Mouse (Mus musculus): ENCODE data around the gene Umad1. TPM values are rescaled to one million over a fixed set of nuclear protein-coding genes. Genes with fewer than 3 reads are reported as not detected.

The Umad1 gene
- polyA plus RNA-seq, 1 experiment: 36.1 TPM

GRCm38 (mm10) chr6:8497234-8497867 lies 238.3 kb downstream of the Umad1 start:
- no peak for DNase-seq (ENCODE audit: extremely low spot score in 1 of 2, low spot score in 1 of 2)

- no peak for DNase-seq (ENCODE audit: extremely low spot score in 1 of 2, low spot score in 1 of 2)
These were observed 238.8 kb downstream of the Umad1 start for GRCm38 (mm10) chr6:8497868-8498257.

GRCm38 (mm10) chr6:8498961-8499360 lies 239.9 kb downstream of the Umad1 start:
- no peak for DNase-seq (ENCODE audit: extremely low spot score in 1 of 2, low spot score in 1 of 2)

GRCm38 (mm10) chr6:8503953-8504352 lies 244.9 kb downstream of the Umad1 start:
- DNase-seq (ENCODE audit: extremely low spot score in 1 of 2, low spot score in 1 of 2): no peak

- no peak for DNase-seq (ENCODE audit: extremely low spot score in 1 of 2, low spot score in 1 of 2)
These were observed 245.6 kb downstream of the Umad1 start for GRCm38 (mm10) chr6:8504521-8505228.

- DNase-seq (ENCODE audit: extremely low spot score in 1 of 2, low spot score in 1 of 2): no peak
These were observed 247.5 kb downstream of the Umad1 start for GRCm38 (mm10) chr6:8506631-8507030.

Other genes starting within 250 kb of the Umad1 start
- gene Col28a1, start 66.7 kb upstream of the Umad1 start, polyA plus RNA-seq (2012; rRNA removed): 0.72 and 1.0 TPM in 2 replicates
- 9.9 and 11.6 TPM in 2 replicates for gene Mios, start 50.1 kb upstream of the Umad1 start, polyA plus RNA-seq (2012; rRNA removed)
- gene Rpa3, start 115 bp upstream of the Umad1 start, polyA plus RNA-seq (2012; rRNA removed): 17.2 and 17.7 TPM in 2 replicates
- 17.1 and 18.6 TPM in 2 replicates for gene Gm45062, start 162 bp downstream of the Umad1 start, polyA plus RNA-seq (2012; rRNA removed)

All from frontal cortex, adult 2 months (tissue).